ENCODE assay signal across 33 mouse cellular contexts in genomic region chr13:58610716-58611115, GRCm38 (mm10). TPM values are rescaled to one million over a fixed set of nuclear protein-coding genes. Genes with fewer than 3 reads are reported as not detected.
DNase-seq lines count a peak whose midpoint lies in the region; ATAC-seq lines count a peak whose summit lies in the region.
"Had no signal": no experiment of that assay in that cellular context is flagged by ENCODE, and none has a peak within 500 bp of the region (broad histone marks: within the 10 kb centered on the region; RNA-seq: fewer than 3 reads in every experiment).

Gene Slc28a3 (minus strand): TSS chr13:58610877.

- H3K27ac ChIP-seq in kidney, embryonic 15.5 days: no peak within 1 kb of the TSS
- H3K27ac ChIP-seq in kidney, embryonic 16.5 days (ENCODE audit: low read length): no peak within 1 kb of the TSS
- 0 out of 2 replicates have a peak within 1 kb of the TSS, but pooled peaks have one; percentile 28 for H3K27ac ChIP-seq in embryonic facial prominence, embryonic 15.5 days (replicated peaks)
- H3K27ac ChIP-seq: forebrain, embryonic 15.5 days; heart, embryonic 13.5 days; hindbrain, embryonic 10.5 days; hindbrain, embryonic 15.5 days; layer of hippocampus, adult 2 months; lung, embryonic 15.5 days; midbrain, embryonic 12.5 days; neural tube, embryonic 13.5 days had no signal

- peaks cover 21% of the 10 kb centered on the region for H3K27me3 ChIP-seq in kidney, embryonic 15.5 days
- H3K27me3 ChIP-seq in kidney, embryonic 16.5 days (ENCODE audit: insufficient read depth, low read length): peaks cover 5% of the 10 kb centered on the region; the same call in 1 of the 2 replicates
- no peaks in the 10 kb centered on the region for H3K27me3 ChIP-seq in embryonic facial prominence, embryonic 15.5 days
- H3K27me3 ChIP-seq: forebrain, embryonic 15.5 days had no signal

- no peak within 1 kb of the TSS for H3K4me3 ChIP-seq in kidney, embryonic 15.5 days (replicated peaks)
- no peak within 1 kb of the TSS for H3K4me3 ChIP-seq in kidney, embryonic 16.5 days (ENCODE audit: low read length)
- no peak within 1 kb of the TSS for H3K4me3 ChIP-seq in embryonic facial prominence, embryonic 15.5 days (replicated peaks)
- H3K4me3 ChIP-seq: forebrain, embryonic 15.5 days; heart, embryonic 13.5 days; hindbrain, embryonic 10.5 days; hindbrain, embryonic 15.5 days; layer of hippocampus, adult 2 months; lung, embryonic 15.5 days; megakaryocyte, embryonic 14.5 days; midbrain, embryonic 12.5 days; myocyte; neural tube, embryonic 13.5 days had no signal

- 8% methylated on average over 12 of the region's 12 CpGs for WGBS in kidney, embryonic 15.5 days
- 10% methylated on average over 12 of the region's 12 CpGs for WGBS in kidney, embryonic 16.5 days
- WGBS in embryonic facial prominence, embryonic 15.5 days: 9% methylated on average over 12 of the region's 12 CpGs

- 0 out of 2 replicates have a peak within 1 kb of the TSS, but pooled peaks have one; percentile 19 for H3K4me2 ChIP-seq in kidney, embryonic 15.5 days
- H3K4me2 ChIP-seq in kidney, embryonic 16.5 days (replicated peaks; ENCODE audit: low read depth, low read length): no peak within 1 kb of the TSS; the same call in 1 of the 2 replicates
- H3K4me2 ChIP-seq in embryonic facial prominence, embryonic 15.5 days (replicated peaks): no peak within 1 kb of the TSS
- H3K4me2 ChIP-seq: forebrain, embryonic 15.5 days; heart, embryonic 13.5 days; hindbrain, embryonic 15.5 days; liver, embryonic 11.5 days; lung, embryonic 15.5 days; midbrain, embryonic 12.5 days; neural tube, embryonic 13.5 days had no signal

- no peak within 1 kb of the TSS for H3K9ac ChIP-seq in kidney, embryonic 15.5 days
- no peak within 1 kb of the TSS for H3K9ac ChIP-seq in kidney, embryonic 16.5 days (replicated peaks; ENCODE audit: low read length)
- H3K9ac ChIP-seq in embryonic facial prominence, embryonic 15.5 days: no peak within 1 kb of the TSS
- H3K9ac ChIP-seq: forebrain, embryonic 15.5 days; heart, embryonic 13.5 days; hindbrain, embryonic 15.5 days; lung, embryonic 15.5 days; midbrain, embryonic 12.5 days; neural tube, embryonic 13.5 days had no signal

- no peaks in the 10 kb centered on the region for H3K9me3 ChIP-seq in kidney, embryonic 15.5 days (replicated peaks)
- no peaks in the 10 kb centered on the region for H3K9me3 ChIP-seq in kidney, embryonic 16.5 days (ENCODE audit: low read length)
- H3K9me3 ChIP-seq in embryonic facial prominence, embryonic 15.5 days (replicated peaks): no peaks in the 10 kb centered on the region
- H3K9me3 ChIP-seq: forebrain, embryonic 15.5 days; heart, embryonic 13.5 days; hindbrain, embryonic 10.5 days; hindbrain, embryonic 15.5 days; lung, embryonic 15.5 days; megakaryocyte, embryonic 14.5 days; midbrain, embryonic 12.5 days; neural tube, embryonic 13.5 days had no signal

- no peaks in the 10 kb centered on the region for H3K36me3 ChIP-seq in kidney, embryonic 15.5 days
- H3K36me3 ChIP-seq in kidney, embryonic 16.5 days (ENCODE audit: insufficient read depth, low read length): no peaks in the 10 kb centered on the region
- no peaks in the 10 kb centered on the region for H3K36me3 ChIP-seq in embryonic facial prominence, embryonic 15.5 days
- H3K36me3 ChIP-seq: forebrain, embryonic 15.5 days; heart, embryonic 13.5 days; hindbrain, embryonic 10.5 days; hindbrain, embryonic 15.5 days; lung, embryonic 15.5 days; midbrain, embryonic 12.5 days; neural tube, embryonic 13.5 days had no signal

- no peak for DNase-seq in retina, embryonic 14.5 days (ENCODE audit: low spot score)
- no peak for DNase-seq in embryo, embryonic 9.5 days (ENCODE audit: extremely low spot score)
- DNase-seq in layer of hippocampus, adult 9-10 months (ENCODE audit: low spot score): no peak
- DNase-seq: adrenal gland, postnatal 10 days; cerebellum, adult 11 months; cerebellum, adult 9-11 months; embryo, embryonic 11 days; heart, postnatal 10 days; kidney, adult 11 months; kidney, postnatal 36 days; lung, postnatal 36 days; thymus, adult 18-20 months; thymus, postnatal 25 days had no signal

- peaks cover 15% of the 10 kb centered on the region for H3K4me1 ChIP-seq in kidney, embryonic 15.5 days
- H3K4me1 ChIP-seq in kidney, embryonic 16.5 days (ENCODE audit: insufficient read depth, low read length): 0 out of 2 replicates have a peak, but pooled peaks cover 11% of the 10 kb centered on the region
- peaks cover 11% of the 10 kb centered on the region; the same call in 1 of the 2 replicates for H3K4me1 ChIP-seq in embryonic facial prominence, embryonic 15.5 days
- H3K4me1 ChIP-seq: forebrain, embryonic 15.5 days; heart, embryonic 13.5 days; hindbrain, embryonic 15.5 days; lung, embryonic 15.5 days; megakaryocyte, embryonic 14.5 days; neural tube, embryonic 13.5 days had no signal

- ATAC-seq in kidney, embryonic 15.5 days (replicated peaks; ENCODE audit: low FRiP score): no peak
- no peak for ATAC-seq in kidney, embryonic 16.5 days (ENCODE audit: low FRiP score, low TSS enrichment)
- no peak for ATAC-seq in embryonic facial prominence, embryonic 15.5 days (ENCODE audit: insufficient number of reproducible peaks, low FRiP score, low TSS enrichment, low read depth)
- ATAC-seq in megakaryocyte, adult 5-6 weeks (ENCODE audit: poor library complexity, severe bottlenecking): peak; percentile 24; the same call in 1 of the 2 replicates
- ATAC-seq: forebrain, embryonic 15.5 days; inflammation-experienced regulatory T-cells, adult 6 months had no signal

RNA-seq across cellular contexts. Expression of gene Slc28a3, which starts in this region (rescaled TPM):
- not detected in 2 replicates for polyA plus RNA-seq in kidney, embryonic 15.5 days (2015; fragmentation: Nextera tagmentation; extraction: Ambion mirVana)
- 0.08 TPM in 1 of 2 replicates, not detected in the other for polyA plus RNA-seq in kidney, embryonic 16.5 days (2015; fragmentation: Nextera tagmentation; extraction: Ambion mirVana)
- polyA plus RNA-seq in embryonic facial prominence, embryonic 15.5 days (2015; fragmentation: Nextera tagmentation; extraction: Ambion mirVana): 0.93 and 1.3 TPM in 2 replicates
- total RNA-seq in megakaryocyte, adult 5-6 weeks (2015): not detected in 2 replicates
- not detected in 2 replicates for total RNA-seq in megakaryocyte, adult 5-6 weeks (2017)
- total RNA-seq: adrenal gland, postnatal 10 days; gastrocnemius, adult 8-10 months; gastrocnemius, postnatal 4 days; heart, adult 8-10 months; heart, postnatal 10 days; midbrain, postnatal 0 days had no signal
- polyA plus RNA-seq: forebrain, embryonic 15.5 days; heart, embryonic 13.5 days; hindbrain, embryonic 10.5 days; lung, embryonic 15.5 days; midbrain, embryonic 12.5 days; midbrain, postnatal 0 days; myocyte had no signal

Comparison
In these comparisons a context has a peak if more than half of its experiments do, and no peak if none do; other contexts are left out.
1. Peak in ATAC-seq in megakaryocyte, adult 5-6 weeks; RNA of the gene not detected or under 1 TPM.